Comparison of ENCODE assay signal across 9 mouse cellular contexts in the genomic region with DNA sequence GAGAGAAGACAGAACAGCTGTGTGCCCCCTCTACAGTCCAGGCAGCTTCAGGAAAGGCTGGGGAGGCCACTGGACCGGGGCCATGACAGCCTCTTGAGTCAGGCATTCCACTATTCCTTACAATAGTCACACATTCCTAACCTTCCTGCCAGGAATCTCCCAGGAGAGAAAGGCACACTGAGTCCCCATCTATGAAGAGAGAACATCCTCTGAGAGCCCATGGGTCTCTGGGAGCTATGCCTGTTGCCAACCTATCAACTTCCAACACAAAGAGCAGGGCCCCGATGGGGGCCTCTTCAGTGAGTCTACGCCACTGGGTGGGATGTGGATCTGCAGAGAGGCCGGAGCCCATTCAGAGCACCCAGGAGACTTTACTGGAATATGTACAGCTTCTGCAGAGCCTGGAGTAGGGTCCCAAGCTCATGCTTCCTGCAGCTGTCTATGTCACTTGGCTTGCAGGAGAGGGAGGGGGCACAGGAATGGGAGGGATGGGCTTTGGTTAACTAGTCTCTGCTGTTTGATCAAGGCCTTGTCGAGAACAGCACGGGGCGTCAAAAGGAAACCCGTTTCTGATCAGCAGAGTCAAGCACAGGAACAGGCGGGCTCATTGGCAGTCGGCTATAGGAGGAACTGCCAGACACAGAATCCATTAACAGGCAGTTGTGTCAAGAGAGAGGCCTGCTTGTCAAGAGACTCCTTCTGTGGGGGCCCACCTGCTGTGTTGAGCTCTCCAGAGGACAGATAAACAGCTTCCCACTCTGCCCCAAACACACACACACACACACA.
DNase-seq lines count a peak whose midpoint lies in the region; ATAC-seq and TF ChIP-seq lines count a peak whose summit lies in the region.
"Had no signal": no experiment of that assay in that cellular context is flagged by ENCODE, and none has a peak within 500 bp of the region (broad histone marks: within the 10 kb centered on the region; RNA-seq: fewer than 3 reads in every experiment).

No protein-coding gene starts in this region.

- 0 out of 2 replicates have a peak overlapping the region, but pooled peaks have one; percentile 27 for H3K9ac ChIP-seq in embryonic facial prominence, embryonic 13.5 days
- H3K9ac ChIP-seq in heart, embryonic 16.5 days (ENCODE audit: low read length) = peak overlapping the region; percentile 35
- H3K9ac ChIP-seq in midbrain, postnatal 0 days (replicated peaks; ENCODE audit: low read length, poor library complexity, severe bottlenecking) = no peak overlapping the region

- H3K4me1 ChIP-seq in embryonic facial prominence, embryonic 13.5 days = peaks cover 84% of the 10 kb centered on the region
- peaks cover 86% of the 10 kb centered on the region for H3K4me1 ChIP-seq in heart, embryonic 16.5 days (ENCODE audit: control insufficient read depth, insufficient read depth, low read length)
- H3K4me1 ChIP-seq in midbrain, postnatal 0 days (ENCODE audit: insufficient read depth, low read length) = peaks cover 35% of the 10 kb centered on the region

- no peak overlapping the region for H3K4me3 ChIP-seq in embryonic facial prominence, embryonic 13.5 days
- no peak overlapping the region for H3K4me3 ChIP-seq in heart, embryonic 16.5 days (ENCODE audit: low read length)
- no peak overlapping the region for H3K4me3 ChIP-seq in midbrain, postnatal 0 days (ENCODE audit: low read depth, low read length)

- WGBS in embryonic facial prominence, embryonic 13.5 days = 30% methylated on average over 10 of the region's 10 CpGs
- 12% methylated on average over 10 of the region's 10 CpGs for WGBS in heart, embryonic 16.5 days
- WGBS in midbrain, postnatal 0 days = 21% methylated on average over 10 of the region's 10 CpGs

- peak; percentile 44; the same call in 1 of the 2 replicates for ATAC-seq in embryonic facial prominence, embryonic 13.5 days (ENCODE audit: insufficient number of reproducible peaks, insufficient read depth, low FRiP score, low TSS enrichment, low read depth)
- peak; percentile 59 for ATAC-seq in heart, embryonic 16.5 days (replicated peaks; ENCODE audit: extremely low read depth, insufficient read depth, low FRiP score)
- peak; percentile 71 for ATAC-seq in midbrain, postnatal 0 days (ENCODE audit: low FRiP score)
- ATAC-seq in megakaryocyte, adult 5-6 weeks (ENCODE audit: poor library complexity, severe bottlenecking) = no peak

- no peak overlapping the region for H3K4me2 ChIP-seq in embryonic facial prominence, embryonic 13.5 days
- H3K4me2 ChIP-seq in heart, embryonic 16.5 days (ENCODE audit: low read depth, low read length) = peak overlapping the region; percentile 17
- H3K4me2 ChIP-seq in midbrain, postnatal 0 days (ENCODE audit: low read depth, low read length, poor library complexity, severe bottlenecking) = no peak overlapping the region

- H3K27me3 ChIP-seq in embryonic facial prominence, embryonic 13.5 days = no peaks in the 10 kb centered on the region
- H3K27me3 ChIP-seq in heart, embryonic 16.5 days (ENCODE audit: control insufficient read depth, insufficient read depth, low read length) = no peaks in the 10 kb centered on the region
- no peaks in the 10 kb centered on the region for H3K27me3 ChIP-seq in midbrain, postnatal 0 days (ENCODE audit: insufficient read depth, low read length)
- H3K27me3 ChIP-seq: CH12.LX had no signal

- DNase-seq in embryo, embryonic 10 days (ENCODE audit: low spot score) = peak; percentile 63
- DNase-seq in embryo, embryonic 10.5 days (ENCODE audit: low spot score) = no peak
- DNase-seq in kidney, postnatal 36 days = peak; percentile 64 to 71
- DNase-seq in midbrain, postnatal 0 days (ENCODE audit: low spot score) = peak; percentile 86
- no peak for DNase-seq in urinary bladder, postnatal 25 days (ENCODE audit: low spot score)

- peak overlapping the region; percentile 69 for H3K27ac ChIP-seq in embryonic facial prominence, embryonic 13.5 days
- H3K27ac ChIP-seq in heart, embryonic 16.5 days (ENCODE audit: low read length) = peak overlapping the region; percentile 92
- peak overlapping the region; percentile 71 for H3K27ac ChIP-seq in midbrain, postnatal 0 days (ENCODE audit: low read depth, low read length)

- H3K36me3 ChIP-seq in embryonic facial prominence, embryonic 13.5 days = no peaks in the 10 kb centered on the region
- no peaks in the 10 kb centered on the region for H3K36me3 ChIP-seq in heart, embryonic 16.5 days (ENCODE audit: control insufficient read depth, insufficient read depth)
- no peaks in the 10 kb centered on the region for H3K36me3 ChIP-seq in midbrain, postnatal 0 days (ENCODE audit: insufficient read depth, low read length)

- 0 out of 2 replicates have a peak, but pooled peaks have one; percentile 6 for TF ChIP-seq CTCF in midbrain, postnatal 0 days (IDR thresholded peaks at IDR 0.05)

- H3K9me3 ChIP-seq in embryonic facial prominence, embryonic 13.5 days = no peaks in the 10 kb centered on the region
- no peaks in the 10 kb centered on the region for H3K9me3 ChIP-seq in heart, embryonic 16.5 days (replicated peaks; ENCODE audit: control insufficient read depth, low read length)
- H3K9me3 ChIP-seq in midbrain, postnatal 0 days (ENCODE audit: low read length) = no peaks in the 10 kb centered on the region

Comparison
In these comparisons a context has a peak if more than half of its experiments do, and no peak if none do; other contexts are left out.
1. DNase-seq: peak in embryo, embryonic 10 days (single experiment), kidney, postnatal 36 days (2 of 2) and midbrain, postnatal 0 days (single experiment); none in embryo, embryonic 10.5 days (single experiment) and urinary bladder, postnatal 25 days (single experiment).
2. Peak in every context shown above with its lines, with median percentiles within 50 percentile points of each other: H3K27ac ChIP-seq.